Mouse (Mus musculus) heart, embryonic 14.5 days (tissue): ENCODE data around the gene Tmem216. TPM values are rescaled to one million over a fixed set of nuclear protein-coding genes. Genes with fewer than 3 reads are reported as not detected.

Source experiments
- ATAC-seq: fragments of 200-750 bp; cut with Nextera tagmentation; 2 replicates; pipeline ENCODE4 v1.8.0; 2017; ENCODE audit warnings: low read depth, moderate TSS enrichment; ENCODE audit not compliant: insufficient number of reproducible peaks, insufficient read depth, low FRiP score
- H3K27ac ChIP-seq, 2 experiments: fragments of 200-500 bp in 1 of 2; fragments of 300-500 bp in 1 of 2; sonication (generic) in 1 of 2; replicated peaks in 1 of 2; 2 replicates each; pipeline ENCODE4 v1.5.1; 2012 to 2014; ENCODE audit warnings: low read depth in 2 of 2, low read length in 2 of 2, control low read depth in 1 of 2, mild to moderate bottlenecking in 1 of 2, mixed read lengths in 1 of 2; ENCODE audit not compliant: control insufficient read depth in 1 of 2, insufficient read depth in 1 of 2
- H3K27me3 ChIP-seq: fragments of 300-500 bp; sonication (generic); 2 replicates; pipeline ENCODE4 v1.6.1; 2014; ENCODE audit warnings: mild to moderate bottlenecking, low read length, control low read depth; ENCODE audit not compliant: control insufficient read depth, insufficient read depth
- H3K36me3 ChIP-seq: fragments of 300-500 bp; sonication (generic); 2 replicates; pipeline ENCODE4 v1.6.1; 2014; ENCODE audit warnings: mild to moderate bottlenecking, control low read depth, low read length, mixed read lengths; ENCODE audit not compliant: control insufficient read depth, insufficient read depth
- H3K4me1 ChIP-seq, 2 experiments: fragments of 200-500 bp in 1 of 2; fragments of 300-500 bp in 1 of 2; sonication (generic) in 1 of 2; 2 replicates each; pipeline ENCODE4 v1.6.1; 2012 to 2014; ENCODE audit warnings: low read length in 2 of 2, control low read depth in 1 of 2, mixed read lengths in 1 of 2; ENCODE audit not compliant: control insufficient read depth in 2 of 2, insufficient read depth in 2 of 2
- H3K4me2 ChIP-seq: fragments of 300-500 bp; sonication (generic); 2 replicates; pipeline ENCODE4 v1.6.1; 2014; ENCODE audit warnings: mild to moderate bottlenecking, low read length
- H3K4me3 ChIP-seq, 2 experiments: fragments of 200-500 bp in 1 of 2; fragments of 300-500 bp in 1 of 2; sonication (generic) in 1 of 2; 2 replicates each; pipeline ENCODE4 v1.5.1; 2012 to 2014; ENCODE audit warnings: low read length in 2 of 2, mild to moderate bottlenecking in 2 of 2, control low read depth in 1 of 2, low read depth in 1 of 2, moderate library complexity in 1 of 2; ENCODE audit not compliant: control insufficient read depth in 1 of 2, insufficient read depth in 1 of 2
- H3K9ac ChIP-seq: fragments of 300-500 bp; sonication (generic); 2 replicates; pipeline ENCODE4 v1.6.1; 2014; ENCODE audit warnings: mild to moderate bottlenecking, low read length
- H3K9me3 ChIP-seq: fragments of 300-500 bp; sonication (generic); 2 replicates; pipeline ENCODE4 v1.6.1; 2016; ENCODE audit warnings: low read length, control low read depth; ENCODE audit not compliant: control insufficient read depth
- WGBS: fragments of 180-500 bp; shearing (Covaris S2); extraction: QIAGEN DNeasy Blood & Tissue Kit; methylation state at CpG from one replicate; pipeline ENCODE4 v1.1.7; 2014; 5-methylcytosine and 5-hydroxymethylcytosine counted together
- polyA plus RNA-seq: library from polyadenylated mRNA; unstranded; fragments of >200 nt; fragmentation: Nextera tagmentation; extraction: Ambion mirVana; gene quantifications from 2 replicates; pipeline ENCODE4 v1.2.1, GENCODE M21; 2014

Gene Tmem216
- polyA plus RNA-seq: 19.3 and 26.0 TPM in 2 replicates

DNA sequence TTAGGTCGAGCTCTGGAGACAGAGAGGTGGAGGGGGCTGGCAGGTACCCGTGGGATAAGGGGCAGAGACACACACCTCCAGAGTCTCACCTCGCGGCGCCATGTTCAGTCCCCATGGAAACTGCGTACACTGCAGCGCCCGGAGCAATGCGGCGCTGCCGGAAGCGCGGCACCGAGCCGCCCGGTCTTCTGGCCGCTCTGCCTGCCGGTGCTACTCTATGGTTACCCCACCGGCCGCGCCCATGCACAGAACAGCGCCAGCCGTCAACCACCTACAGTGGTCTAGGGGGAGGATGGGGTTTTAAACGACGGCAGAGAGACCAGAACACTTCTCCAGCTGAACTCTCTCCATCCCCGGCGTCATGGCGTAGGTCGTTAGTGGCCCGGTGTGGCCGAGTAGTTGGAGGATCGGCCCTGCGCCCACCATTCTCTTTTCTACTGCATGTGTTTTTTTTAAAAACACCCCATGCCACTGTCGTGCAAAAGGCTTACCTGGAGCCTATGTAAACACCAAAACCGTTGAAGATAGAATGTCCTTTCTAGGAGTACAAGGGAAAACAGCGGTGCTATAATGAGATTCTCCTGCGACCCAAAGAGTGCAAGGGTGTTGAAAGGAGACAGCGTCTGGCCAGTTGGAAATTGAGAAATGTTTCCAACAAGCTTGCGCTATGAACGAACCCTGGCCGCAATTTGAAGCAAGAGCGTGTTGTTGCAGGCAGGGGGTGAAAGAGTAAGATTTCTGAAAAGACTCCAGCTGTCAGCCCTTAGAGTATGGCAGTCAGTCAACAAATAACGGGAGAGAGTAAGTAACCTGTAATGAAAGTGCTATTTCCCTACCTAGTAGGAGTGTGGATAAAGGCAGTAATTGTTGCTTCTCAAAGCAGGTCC lies at the start of gene Tmem216:
Gene Tmem216, minus strand, starts transcription at position 615 of the 887 bp plus-strand sequence.
- ATAC-seq: peak; percentile 95
- Histone ChIP-seq H3K9me3 (no peaks in the 10 kb centered on the region), H3K27me3 (no peaks in the 10 kb centered on the region), H3K36me3 (peaks cover 32% of the 10 kb centered on the region), H3K4me2 (peak within 1 kb of the TSS; percentile 82), H3K9ac (peak within 1 kb of the TSS; percentile 76), H3K4me1 (peaks cover 3 to 13% of the 10 kb centered on the region in 2 experiments), H3K27ac (peak within 1 kb of the TSS; percentile 51 to 83), H3K4me3 (peak within 1 kb of the TSS; percentile 69 to 76)
- WGBS: 1% methylated on average over 43 of the region's 43 CpGs

- 0% methylated on average over 45 of the region's 49 CpGs for WGBS
- Histone ChIP-seq H3K27ac (peak within 1 kb of the TSS; percentile 85 to 91), H3K27me3 (no peaks in the 10 kb centered on the region), H3K9ac (peak within 1 kb of the TSS; percentile 94), H3K36me3 (peaks cover 38% of the 10 kb centered on the region), H3K4me3 (peak within 1 kb of the TSS; percentile 83 to 94), H3K4me1 (peaks cover 16 to 39% of the 10 kb centered on the region in 2 experiments), H3K9me3 (no peaks in the 10 kb centered on the region), H3K4me2 (peak within 1 kb of the TSS; percentile 81)
- peak; percentile 95 for ATAC-seq
These were observed 49.4 kb upstream of the Tmem216 start, which contains the start of the genes Ddb1 and Tkfc for GRCm38 (mm10) chr19:10605293-10605900. TSS of gene Ddb1 (plus strand) at chr19:10605327. TSS of gene Tkfc (minus strand) at chr19:10605654.

DNA sequence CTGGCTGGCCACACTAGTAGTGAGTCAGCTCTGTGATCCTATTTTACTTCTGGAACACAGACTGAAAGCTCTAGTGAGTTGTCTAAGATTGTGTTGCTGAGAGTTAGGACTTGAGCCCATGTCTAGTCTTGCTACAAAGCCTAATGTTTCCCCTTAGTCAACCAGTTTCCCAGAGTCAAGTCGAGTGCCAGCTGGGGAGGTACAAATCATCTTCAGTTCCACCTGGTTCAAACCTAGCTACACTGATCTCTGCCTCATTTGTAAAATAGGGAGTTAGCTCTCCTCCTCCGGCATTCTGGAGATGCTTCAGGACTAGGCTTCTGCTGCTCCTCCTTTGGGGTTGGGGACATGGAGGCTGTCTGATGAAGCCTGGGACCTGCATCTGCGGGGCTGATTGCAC lies 48.5 kb upstream of the Tmem216 start:
- Histone ChIP-seq H3K4me3 (peak overlapping the region; percentile 58 to 83), H3K4me2 (peak overlapping the region; percentile 81), H3K9me3 (no peaks in the 10 kb centered on the region), H3K27me3 (no peaks in the 10 kb centered on the region), H3K9ac (peak overlapping the region; percentile 94), H3K27ac (peak overlapping the region; percentile 85 to 91), H3K36me3 (peaks cover 30% of the 10 kb centered on the region), H3K4me1 (peaks cover 16 to 39% of the 10 kb centered on the region in 2 experiments)
- ATAC-seq: no peak
- WGBS: 48% methylated on average over 3 of the region's 3 CpGs

- Histone ChIP-seq H3K27me3 (no peaks in the 10 kb centered on the region), H3K36me3 (peaks cover 23% of the 10 kb centered on the region), H3K4me3 (no peak overlapping the region), H3K9ac (peak overlapping the region; percentile 94; the same call in 1 of the 2 replicates), H3K4me1 (peaks cover 16 to 39% of the 10 kb centered on the region in 2 experiments), H3K4me2 (no peak overlapping the region), H3K9me3 (no peaks in the 10 kb centered on the region), H3K27ac (no peak overlapping the region; a peak in 1 of 4 replicates)
- no peak for ATAC-seq
- 77% methylated on average over 18 of the region's 18 CpGs for WGBS
These were observed 47.9 kb upstream of the Tmem216 start for GRCm38 (mm10) chr19:10603660-10604523.

DNA sequence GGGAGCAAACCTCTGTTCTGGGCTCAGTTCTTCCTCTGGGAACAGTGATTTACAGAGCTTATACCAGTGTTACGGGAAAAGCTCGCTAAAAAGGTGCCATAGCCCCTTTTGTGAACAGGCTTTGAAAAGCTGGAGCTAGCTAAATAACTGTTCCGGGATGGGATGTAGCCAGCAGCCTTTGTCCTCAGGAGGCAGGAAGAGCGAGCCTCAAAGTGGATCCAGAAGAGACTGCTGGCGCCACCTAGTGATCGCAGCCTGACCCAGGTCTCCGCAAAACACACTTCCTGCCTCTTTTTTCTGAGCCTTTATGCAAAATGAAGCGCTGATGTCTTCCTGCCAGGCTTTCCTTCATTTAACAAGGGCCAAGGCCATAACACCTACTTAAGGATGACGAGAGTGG lies 46.7 kb upstream of the Tmem216 start:
- H3K4me3 ChIP-seq: peak overlapping the region; percentile 20 to 21
- peaks cover 14% of the 10 kb centered on the region for H3K36me3 ChIP-seq
- peak overlapping the region; percentile 70 for H3K9ac ChIP-seq
- no peaks in the 10 kb centered on the region for H3K9me3 ChIP-seq
- 3% methylated on average over 9 of the region's 9 CpGs for WGBS
- peak overlapping the region; percentile 89 to 90 for H3K27ac ChIP-seq
- H3K4me1 ChIP-seq: peaks cover 13 to 31% of the 10 kb centered on the region in 2 experiments
- H3K4me2 ChIP-seq: peak overlapping the region; percentile 57
- no peak for ATAC-seq
- H3K27me3 ChIP-seq: no peaks in the 10 kb centered on the region

GRCm38 (mm10) chr19:10602247-10602769 lies 46.3 kb upstream of the Tmem216 start:
- H3K9me3 ChIP-seq: no peaks in the 10 kb centered on the region
- ATAC-seq: no peak
- WGBS: 11% methylated on average over 6 of the region's 6 CpGs

More at GRCm38 (mm10) chr19:10602247-10602769, 46.3 kb upstream of the Tmem216 start:
- Histone ChIP-seq H3K27ac (peak overlapping the region; percentile 89 to 90), H3K36me3 (peaks cover 10% of the 10 kb centered on the region), H3K4me3 (peak overlapping the region; percentile 20 to 21), H3K9ac (peak overlapping the region; percentile 70), H3K4me2 (peak overlapping the region; percentile 57), H3K4me1 (peaks cover 13 to 26% of the 10 kb centered on the region in 2 experiments), H3K27me3 (no peaks in the 10 kb centered on the region)
